Mouse (Mus musculus) thymus, postnatal 36 days (tissue): ENCODE results near the gene Gm10642.

ENCODE experiments used
- DNase-seq, 2 experiments: peaks; one replicate each; pipeline ENCODE4 v3.0.0; 2022; ENCODE audit warnings: mixed read lengths in 2 of 2

Gm10642 gene

DNA sequence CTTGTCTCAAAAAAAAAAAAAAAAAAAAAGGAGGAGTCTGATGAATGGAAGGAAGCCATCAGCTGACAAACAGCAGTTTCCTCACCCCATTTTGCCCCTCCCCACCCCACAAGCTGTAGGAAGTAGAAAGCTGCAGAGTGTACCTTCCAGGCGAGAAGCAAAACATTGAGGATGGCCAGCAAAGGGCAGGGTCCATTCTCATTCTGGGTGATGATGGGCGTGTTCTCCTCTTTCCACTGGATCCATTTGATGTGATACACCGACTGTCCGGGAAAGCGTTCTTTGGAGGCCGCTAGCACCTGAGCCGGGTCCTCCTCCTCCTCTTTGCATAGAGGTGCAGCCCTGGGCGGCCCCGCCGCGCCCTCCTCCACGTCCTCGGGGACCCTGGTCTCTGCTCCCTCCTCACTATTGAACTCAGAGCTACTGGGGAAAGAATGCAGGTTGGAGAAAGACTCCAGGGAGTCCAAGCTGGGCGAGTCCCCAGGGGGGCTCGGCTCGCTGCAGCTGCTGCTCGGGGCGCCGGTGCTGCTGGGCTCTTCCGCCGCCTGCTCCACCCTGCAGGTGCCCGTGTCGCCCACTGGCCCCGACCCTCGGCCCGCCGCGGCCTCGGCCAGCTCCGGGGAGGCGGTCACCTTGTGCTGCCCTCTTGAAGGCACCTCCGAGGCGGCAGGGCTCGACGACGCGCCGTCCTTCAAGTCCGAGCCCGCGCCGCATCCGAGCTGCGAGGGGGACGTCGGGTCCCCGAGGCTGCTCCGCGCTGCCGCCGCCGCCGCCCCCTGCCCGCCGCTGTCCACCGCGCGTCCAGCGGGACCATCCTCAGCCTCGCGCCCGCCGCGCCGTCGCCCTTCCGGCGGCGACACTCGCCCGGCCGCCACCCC lies at the start of gene Gm10642:
TSS of gene Gm10642 (plus strand) at position 122 of the 878 bp plus-strand sequence.
- peak; percentile 76 to 83 for DNase-seq

DNA sequence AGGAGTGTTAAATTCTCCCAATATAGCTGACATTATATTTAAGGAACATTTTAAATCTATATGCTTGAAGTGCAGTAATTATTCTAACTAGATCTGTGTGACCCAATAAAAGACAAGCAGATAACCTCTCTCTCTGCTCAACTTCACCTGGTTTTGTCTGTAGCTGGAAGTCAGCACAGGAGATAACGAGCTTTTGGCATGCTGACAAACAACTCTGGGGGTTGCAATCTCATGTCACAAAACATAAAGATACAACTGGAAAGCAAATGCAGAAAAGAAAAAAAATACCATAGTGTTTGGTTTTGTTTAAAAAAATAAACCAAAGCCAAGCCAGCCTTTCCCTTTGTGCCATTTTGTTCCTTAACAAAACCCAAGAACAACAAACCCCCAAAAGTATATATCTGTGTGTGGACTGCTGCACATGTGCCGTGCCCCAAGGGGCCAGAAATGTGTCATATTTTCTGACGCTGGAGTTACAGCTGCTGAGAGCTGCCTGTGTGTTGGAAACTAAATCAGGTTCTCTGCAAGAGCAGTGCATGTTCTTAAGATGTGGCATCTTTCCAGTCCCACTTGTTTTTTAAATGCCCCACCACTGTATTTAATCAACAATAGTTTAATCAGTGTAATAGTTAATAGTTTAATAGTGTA lies 44.9 kb upstream of the Gm10642 start:
- DNase-seq: no peak

DNA sequence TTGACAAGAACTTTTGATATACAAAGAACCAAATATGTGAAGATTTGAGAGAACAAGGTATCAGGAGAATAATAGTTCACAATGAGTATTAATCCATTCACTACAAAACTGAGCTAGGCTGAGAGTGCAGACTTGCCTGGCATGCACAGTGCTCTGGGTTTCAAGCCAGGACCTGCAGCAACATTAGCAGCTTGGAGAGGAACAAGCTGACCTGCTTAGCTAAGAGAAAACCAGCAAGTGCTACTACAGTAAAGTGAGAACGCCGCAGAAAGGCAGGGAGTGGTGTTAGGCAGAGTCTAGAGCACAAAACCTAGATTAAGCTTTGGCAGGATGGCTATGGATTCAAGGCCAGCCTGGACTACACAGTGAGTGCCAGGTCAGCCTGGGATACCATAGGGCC lies 26.3 kb upstream of the Gm10642 start:
- no peak for DNase-seq

- DNase-seq: no peak
Measured at GRCm38 (mm10) chr9:70631665-70632064, 24.4 kb upstream of the Gm10642 start.

DNA sequence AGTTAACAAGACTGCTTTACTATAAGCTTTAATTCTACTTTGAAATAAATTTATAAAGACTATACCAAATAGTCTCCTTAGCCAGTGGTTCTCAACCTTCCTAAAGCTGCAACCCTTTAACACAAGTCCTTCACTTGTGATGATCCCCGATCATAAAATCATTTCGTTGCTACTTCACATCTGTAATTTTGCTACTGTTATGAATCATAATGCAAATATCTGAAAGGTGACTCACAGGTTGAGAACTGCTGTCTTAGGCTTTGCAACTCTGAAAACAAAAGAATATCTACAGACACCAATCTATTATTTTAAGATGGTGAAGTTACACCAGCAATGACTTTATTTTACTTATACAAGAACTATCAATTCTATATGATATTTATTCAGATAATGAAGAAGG lies 19.3 kb upstream of the Gm10642 start:
- DNase-seq: no peak

- DNase-seq: no peak
Measured at GRCm38 (mm10) chr9:70650260-70650659, 5.8 kb upstream of the Gm10642 start.

GRCm38 (mm10) chr9:70650994-70651393 lies 5.1 kb upstream of the Gm10642 start:
- DNase-seq: no peak

DNA sequence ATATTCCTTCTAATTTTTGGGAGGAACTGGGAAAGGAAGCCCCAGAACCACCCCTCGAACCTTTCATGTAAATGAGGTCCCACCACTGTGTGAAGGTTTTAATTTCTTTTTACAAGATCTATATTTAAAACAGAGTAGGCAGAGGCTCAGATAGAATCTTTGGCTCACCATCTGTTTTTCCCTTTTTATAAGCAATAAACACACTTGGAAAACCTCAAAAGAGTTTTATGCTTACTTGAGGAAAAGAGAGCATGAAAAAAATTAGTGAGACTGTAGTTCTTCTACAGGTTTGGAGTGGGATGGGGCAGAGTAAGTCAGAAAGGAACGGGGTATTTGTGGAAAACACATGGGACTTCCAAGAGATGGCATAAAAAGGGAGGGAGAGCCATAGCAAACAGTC lies 3.8 kb upstream of the Gm10642 start:
- no peak for DNase-seq

- no peak for DNase-seq
Measured at GRCm38 (mm10) chr9:70653875-70654274, 2.2 kb upstream of the Gm10642 start.

DNA sequence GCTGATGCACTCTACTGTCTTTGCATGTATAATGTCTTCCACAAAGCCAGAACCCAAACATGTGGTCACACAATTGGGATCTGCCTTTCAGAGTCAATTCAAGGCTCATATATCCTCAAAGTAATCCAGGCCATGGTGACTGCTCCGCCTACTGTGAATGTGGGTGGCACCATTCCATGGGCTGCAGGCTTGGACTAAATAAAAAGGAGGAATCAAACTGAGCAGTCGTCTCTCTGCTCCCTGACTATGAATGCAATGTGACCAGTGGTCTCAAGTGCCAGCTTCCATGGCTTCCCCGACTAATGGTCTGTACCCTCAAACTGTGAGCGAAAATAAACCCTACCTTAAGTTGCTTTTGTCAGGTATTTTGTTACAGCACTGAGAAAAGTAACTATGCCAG lies 1.6 kb upstream of the Gm10642 start:
- DNase-seq: no peak

- no peak for DNase-seq
Measured at GRCm38 (mm10) chr9:70655764-70656129, 304 bp upstream of the Gm10642 start.

DNA sequence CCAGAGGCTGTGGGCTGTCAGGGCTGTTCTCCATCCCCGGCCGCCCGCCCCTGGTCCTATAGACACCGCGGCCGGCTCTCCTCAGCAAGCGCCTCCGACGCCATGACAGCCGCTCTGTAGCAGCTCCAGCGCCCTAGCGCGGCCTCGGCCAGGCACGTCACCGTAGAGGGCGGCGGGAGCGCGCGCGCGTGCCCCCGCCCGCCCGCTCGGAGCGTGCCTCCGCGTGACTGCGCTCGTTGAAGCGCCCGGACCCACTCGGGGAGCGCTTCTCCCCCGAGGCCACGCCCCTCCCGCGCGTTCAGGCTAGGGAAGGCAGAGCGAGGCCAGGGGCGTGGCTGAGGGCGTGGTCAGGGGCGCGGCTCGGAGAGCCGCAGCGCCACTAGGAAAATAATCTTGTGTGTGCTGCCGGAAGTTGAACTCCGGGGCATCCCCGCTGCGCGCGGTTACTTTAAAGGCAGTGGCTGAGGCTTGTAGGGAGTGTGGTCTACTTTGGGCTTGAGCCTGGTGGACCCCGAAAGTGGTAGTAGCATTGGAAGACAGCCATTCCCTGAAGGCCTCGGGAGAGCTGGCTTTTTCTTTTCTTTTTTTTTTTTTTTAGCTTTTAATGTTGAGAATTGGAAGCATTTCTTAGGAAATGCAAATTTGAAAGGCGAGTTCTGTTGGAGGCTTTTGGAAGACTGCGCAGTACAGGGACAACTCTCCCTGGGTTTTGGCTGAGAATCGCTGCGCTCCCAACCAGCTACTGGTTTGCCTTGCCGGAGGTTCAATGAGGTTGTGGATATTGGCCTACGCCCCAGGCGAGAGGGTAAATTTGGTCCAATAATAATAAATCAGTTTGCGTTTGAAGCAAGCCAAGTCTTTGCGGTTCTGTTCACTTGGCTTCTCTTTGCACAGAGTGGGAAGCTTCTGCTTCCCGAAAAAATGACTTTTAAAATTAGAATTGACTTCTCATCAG lies 1.2 kb downstream of the Gm10642 start, which contains the start of gene Mindy2:
TSS of gene Mindy2 (minus strand) at position 162 of the 955 bp plus-strand sequence.
- peak; percentile 99 to 100 for DNase-seq

- DNase-seq: no peak
Measured at GRCm38 (mm10) chr9:70658266-70658665, 2.2 kb downstream of the Gm10642 start.

- DNase-seq: no peak
Measured at GRCm38 (mm10) chr9:70664847-70665246, 8.8 kb downstream of the Gm10642 start.

- no peak for DNase-seq
Measured at GRCm38 (mm10) chr9:70665372-70666145, 9.5 kb downstream of the Gm10642 start.

GRCm38 (mm10) chr9:70666811-70667210 lies 10.8 kb downstream of the Gm10642 start:
- DNase-seq: no peak

GRCm38 (mm10) chr9:70668048-70668447 lies 12.0 kb downstream of the Gm10642 start:
- DNase-seq: peak in 1 of 2 experiments; percentile 13

- DNase-seq: no peak
Measured at GRCm38 (mm10) chr9:70669197-70669596, 13.1 kb downstream of the Gm10642 start.

DNA sequence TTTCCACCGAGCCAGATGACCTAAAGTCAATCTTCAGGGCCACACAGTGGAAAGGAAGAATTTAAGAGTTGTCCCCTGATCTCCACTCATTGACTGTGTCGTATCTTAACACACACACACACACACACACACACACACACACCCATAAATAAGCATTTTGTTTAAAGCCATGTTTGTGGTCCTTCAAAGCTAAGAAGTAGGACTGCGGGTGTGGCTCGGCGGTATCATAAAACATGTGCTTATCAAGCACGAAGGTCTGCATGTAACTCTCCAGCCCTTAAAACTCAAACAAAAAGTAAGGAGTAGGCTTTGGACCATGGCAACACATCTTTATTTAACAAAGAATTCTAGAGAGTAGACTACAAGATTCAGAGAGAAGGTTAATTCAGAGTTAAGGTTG lies 14.3 kb downstream of the Gm10642 start:
- DNase-seq: no peak

DNA sequence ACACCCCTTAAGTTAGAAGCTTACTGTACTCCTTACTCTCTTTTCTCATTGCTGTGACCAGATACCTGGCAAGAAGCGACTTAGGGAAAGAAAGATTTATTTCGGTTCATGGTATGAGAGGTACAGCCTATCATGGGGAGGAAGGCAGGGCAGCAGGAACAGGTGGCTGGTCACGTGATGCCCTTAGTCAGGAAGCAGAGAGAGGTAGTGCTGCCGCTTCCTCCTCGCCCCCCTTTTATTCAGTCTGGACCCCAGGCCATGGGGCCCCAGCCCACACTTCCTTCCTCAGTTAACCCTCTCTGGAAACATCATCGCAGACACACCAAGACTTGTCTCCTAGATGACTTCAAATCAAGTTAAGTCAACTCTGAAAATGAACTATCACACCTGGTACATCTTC lies 15.2 kb downstream of the Gm10642 start:
- peak; percentile 67 to 75 for DNase-seq

GRCm38 (mm10) chr9:70671772-70672579 lies 15.9 kb downstream of the Gm10642 start:
- peak; percentile 24 to 33 for DNase-seq
